Mouse (Mus musculus) cerebellum, adult 2 months (tissue): ENCODE results near the gene Chaf1b.

Source experiments
- CTCF ChIP-seq: fragments of 200-500 bp; IDR thresholded peaks from 2 replicates; pipeline ENCODE4 v1.5.1; 2011; ENCODE audit warnings: low read depth, mild to moderate bottlenecking, control low read depth, low read length, moderate library complexity, borderline replicate concordance; ENCODE audit not compliant: insufficient read depth
- POLR2A ChIP-seq: fragments of 200-500 bp; IDR thresholded peaks from 2 replicates; pipeline ENCODE4 v1.6.1; 2011; ENCODE audit warnings: low read length, control low read depth, borderline replicate concordance; ENCODE audit not compliant: insufficient read depth

DNA sequence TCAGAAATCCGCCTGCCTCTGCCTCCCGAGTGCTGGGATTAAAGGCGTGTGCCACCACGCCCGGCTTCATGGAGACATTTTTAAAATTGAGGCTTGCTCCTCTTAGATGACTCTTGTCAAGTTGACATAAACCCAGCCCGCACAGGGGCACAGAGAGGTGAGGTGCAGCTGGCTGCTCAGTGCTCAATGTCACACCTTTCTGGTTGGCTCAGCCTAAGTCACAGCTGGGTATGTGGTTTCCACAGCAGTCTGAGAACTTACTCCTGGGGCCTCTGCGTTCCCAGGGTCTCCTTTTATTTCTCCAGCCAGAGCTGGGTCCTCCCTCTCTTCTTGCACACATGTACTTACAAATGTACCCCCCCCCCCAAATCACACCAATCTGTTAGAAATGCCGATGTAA lies 24.5 kb downstream of the Chaf1b start:
- TF ChIP-seq CTCF (no peak), POLR2A (no peak)
